Mouse (Mus musculus) lung, postnatal 0 days (tissue): ENCODE results near the gene Trim2.

ENCODE experiments used
- CTCF ChIP-seq: IDR thresholded peaks from 2 replicates; pipeline ENCODE4 v1.5.1; 2016; ENCODE audit warnings: antibody characterized with exemption, mild to moderate bottlenecking
- EP300 ChIP-seq: IDR thresholded peaks from 2 replicates; pipeline ENCODE4 v1.6.1; 2016; ENCODE audit warnings: antibody characterized with exemption, mild to moderate bottlenecking, control low read depth

DNA sequence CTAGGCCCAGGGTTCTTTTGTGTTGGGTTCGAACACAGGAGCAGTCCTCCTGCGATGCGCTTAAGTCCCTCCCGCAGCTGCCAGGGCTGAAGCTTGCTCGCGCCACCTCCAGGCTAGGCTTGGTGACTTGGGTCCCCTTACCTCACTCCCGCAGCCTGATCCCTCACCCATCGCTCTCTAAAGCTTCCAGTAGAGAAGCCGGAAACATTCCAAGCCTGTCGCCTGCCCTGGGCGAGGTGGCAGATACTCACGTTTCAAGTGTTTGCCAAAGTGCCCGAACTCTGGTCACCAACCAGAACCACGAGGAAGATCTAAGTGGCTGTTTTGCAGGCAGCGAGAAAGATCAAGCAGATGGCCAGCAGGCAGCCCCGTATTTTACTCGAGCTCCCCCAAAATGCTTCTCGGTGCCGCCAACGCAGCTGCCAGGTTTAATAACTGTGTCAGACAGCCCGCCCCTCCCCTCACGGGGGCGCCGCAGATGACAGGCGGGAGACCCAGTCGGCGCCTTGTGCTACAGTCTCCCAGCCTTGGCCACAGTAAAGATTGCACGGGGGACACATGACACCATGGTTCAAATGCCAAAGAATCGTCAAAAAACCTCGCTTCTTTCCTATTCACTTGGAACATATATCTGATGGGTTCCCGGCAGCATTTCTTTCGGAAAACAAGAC is 2.2 kb downstream of the Trim2 start:
- TF ChIP-seq CTCF (peak; percentile 66), EP300 (no peak)
